Comparison of ENCODE assay signal across 8 mouse cellular contexts in the genomic region with DNA sequence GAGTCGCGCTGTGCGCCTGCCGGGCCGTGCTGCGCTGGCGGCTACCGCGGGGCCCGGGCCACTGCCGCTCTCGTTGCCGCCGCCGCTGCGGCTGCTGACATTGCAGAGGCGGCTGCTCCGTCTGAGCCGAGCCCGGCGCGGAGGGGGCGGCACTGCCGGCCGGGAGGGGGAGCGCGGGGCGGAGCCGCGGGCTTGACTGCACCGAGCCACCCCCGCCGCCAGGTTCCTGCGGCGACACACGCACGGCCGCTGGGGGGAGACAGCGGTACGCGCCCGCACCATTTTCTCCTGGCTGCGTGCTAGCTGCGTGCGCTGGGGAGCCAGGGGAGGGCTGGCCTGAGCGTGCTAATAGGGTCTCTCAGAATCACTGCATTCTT. TPM values are rescaled to one million over a fixed set of nuclear protein-coding genes. Genes with fewer than 3 reads are reported as not detected.
DNase-seq lines count a peak whose midpoint lies in the region; ATAC-seq and TF ChIP-seq lines count a peak whose summit lies in the region.

A gene (minus strand): TSS at position 131 of the 377 bp plus-strand sequence.

- H3K4me2 ChIP-seq in intestine, postnatal 0 days (replicated peaks; ENCODE audit: low read depth) = peak within 1 kb of the TSS; percentile 99

- peak within 1 kb of the TSS; percentile 63 for H3K27ac ChIP-seq in embryonic facial prominence, embryonic 10.5 days (replicated peaks)
- no peak within 1 kb of the TSS for H3K27ac ChIP-seq in intestine, postnatal 0 days (ENCODE audit: low read depth, low read length)

- intact Hi-C loops in left cerebral cortex, postnatal 14 days (cut with DNase I) = loop anchor here (2.0 to 5.0 kb wide), 4 partner anchors 42 to 843 kb away; no protein-coding TSS in a partner anchor

- H3K9me3 ChIP-seq in embryonic facial prominence, embryonic 10.5 days = no peaks in the 10 kb centered on the region
- H3K9me3 ChIP-seq in intestine, postnatal 0 days (ENCODE audit: control insufficient read depth) = no peaks in the 10 kb centered on the region

- peak; percentile 94 for TF ChIP-seq CTCF in intestine, postnatal 0 days (IDR thresholded peaks at IDR 0.05; ENCODE audit: low read depth)

- H3K36me3 ChIP-seq in embryonic facial prominence, embryonic 10.5 days (replicated peaks) = no peaks in the 10 kb centered on the region
- H3K36me3 ChIP-seq in intestine, postnatal 0 days (ENCODE audit: control insufficient read depth, insufficient read depth) = no peaks in the 10 kb centered on the region

- H3K9ac ChIP-seq in intestine, postnatal 0 days (ENCODE audit: low read depth, low read length) = no peak within 1 kb of the TSS

- peak; percentile 86 for ATAC-seq in intestine, postnatal 0 days
- ATAC-seq in megakaryocyte progenitor cell, adult 5-6 weeks (replicated peaks; ENCODE audit: poor library complexity) = peak; percentile 95

- H3K4me1 ChIP-seq in embryonic facial prominence, embryonic 10.5 days = peaks cover 31% of the 10 kb centered on the region
- H3K4me1 ChIP-seq in intestine, postnatal 0 days (replicated peaks; ENCODE audit: control insufficient read depth, insufficient read depth, low read length) = no peaks in the 10 kb centered on the region

- peak within 1 kb of the TSS; percentile 73 for H3K4me3 ChIP-seq in embryonic facial prominence, embryonic 10.5 days
- peak within 1 kb of the TSS; percentile 59 for H3K4me3 ChIP-seq in intestine, postnatal 0 days (ENCODE audit: low read depth, low read length)

- H3K27me3 ChIP-seq in embryonic facial prominence, embryonic 10.5 days (replicated peaks; ENCODE audit: low read depth, poor library complexity, severe bottlenecking) = peaks cover 71% of the 10 kb centered on the region
- H3K27me3 ChIP-seq in intestine, postnatal 0 days (replicated peaks; ENCODE audit: control insufficient read depth, insufficient read depth, low read length) = peaks cover 60% of the 10 kb centered on the region

- DNase-seq in adrenal gland, postnatal 25 days = peak; percentile 90
- DNase-seq in embryonic facial prominence, embryonic 10.5 days (ENCODE audit: low spot score) = peak; percentile 91
- DNase-seq in heart, adult 18-20 months = peak; percentile 85 to 86
- peak; percentile 95 for DNase-seq in left cerebral cortex, postnatal 14 days (ENCODE audit: low spot score in 2 of 2)
- peak; percentile 97 for DNase-seq in right cerebral cortex, postnatal 25 days
- peak; percentile 72 for DNase-seq in urinary bladder, postnatal 25 days (ENCODE audit: low spot score)

- under 1% methylated on average over 46 of the region's 46 CpGs for WGBS in embryonic facial prominence, embryonic 10.5 days
- 1% methylated on average over 37 of the region's 46 CpGs for WGBS in intestine, postnatal 0 days

RNA-seq across cellular contexts. Expression of the gene that starts here (rescaled TPM):
- 2.1 and 6.0 TPM in 2 replicates for total RNA-seq in adrenal gland, postnatal 25 days (2021)
- polyA plus RNA-seq in embryonic facial prominence, embryonic 10.5 days (2016; fragmentation: Nextera tagmentation; extraction: Ambion mirVana) = 0.73 and 0.80 TPM in 2 replicates
- 1 to 10 TPM; 6.9 to 7.2 TPM for total RNA-seq in heart, adult 18-20 months (2021)
- polyA plus RNA-seq in intestine, postnatal 0 days (2015; fragmentation: Nextera tagmentation; extraction: Ambion mirVana) = 0.10 and 0.16 TPM in 2 replicates
- total RNA-seq in left cerebral cortex, postnatal 14 days (2021) = 100 to 1,000 TPM; 184 to 206 TPM
- not detected in 2 replicates for total RNA-seq in megakaryocyte progenitor cell, adult 5-6 weeks (2015)
- total RNA-seq in megakaryocyte progenitor cell, adult 5-6 weeks (2017) = not detected in 2 replicates

Comparison
In these comparisons a context has a peak if more than half of its experiments do, and no peak if none do; other contexts are left out.
1. RNA of the gene that starts here (total RNA-seq): 184 to 206 TPM in left cerebral cortex, postnatal 14 days; 6.9 to 7.2 TPM in heart, adult 18-20 months, 2.1 to 6.0 TPM in adrenal gland, postnatal 25 days and not detected in megakaryocyte progenitor cell, adult 5-6 weeks; every median in the first group is over 10 times any median in the second.
2. Peak in DNase-seq, H3K4me3 ChIP-seq and H3K27ac ChIP-seq in embryonic facial prominence, embryonic 10.5 days; RNA of the gene not detected or under 1 TPM.
3. Peak in ATAC-seq, H3K4me3 ChIP-seq and H3K4me2 ChIP-seq in intestine, postnatal 0 days; RNA of the gene not detected or under 1 TPM.
4. Peak in ATAC-seq in megakaryocyte progenitor cell, adult 5-6 weeks; RNA of the gene not detected or under 1 TPM.
5. Peak in every context shown above with its lines, with median percentiles within 50 percentile points of each other: DNase-seq.